Mouse (Mus musculus) bone marrow, adult 2 months (tissue): ENCODE results near the gene Spp1.

Source experiments
- CTCF ChIP-seq: fragments of 200-500 bp; IDR thresholded peaks from 2 replicates; pipeline ENCODE4 v1.5.1; 2011; ENCODE audit warnings: low read length, control low read depth; ENCODE audit not compliant: control insufficient read depth, insufficient read depth
- POLR2A ChIP-seq: fragments of 200-500 bp; IDR thresholded peaks from 2 replicates; pipeline ENCODE4 v1.6.1; 2011; ENCODE audit warnings: low read depth, mild to moderate bottlenecking, control low read depth, low read length, borderline replicate concordance; ENCODE audit not compliant: control insufficient read depth

DNA sequence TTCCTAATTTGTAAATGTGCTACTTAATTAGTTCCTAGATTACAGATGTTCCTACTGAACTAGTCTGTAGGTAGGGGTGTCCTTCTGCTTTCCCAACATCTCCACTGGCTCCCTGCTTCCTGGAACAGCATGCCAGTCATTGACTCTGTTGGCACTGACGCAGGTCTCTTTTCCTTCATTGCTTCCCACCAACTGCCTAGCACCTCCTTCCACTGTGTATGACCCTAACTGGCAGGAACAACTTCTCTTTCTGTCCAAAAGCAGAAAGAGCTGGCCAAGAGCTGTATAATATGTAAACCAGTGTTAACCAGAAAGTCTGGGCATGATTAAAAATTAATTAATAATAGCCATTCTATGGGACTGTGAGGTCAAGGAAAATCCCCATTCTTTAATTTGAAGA lies 17.2 kb upstream of the Spp1 start:
- TF ChIP-seq POLR2A (no peak), CTCF (no peak)
